Mouse (Mus musculus): ENCODE data around the gene Hexb.

DNA sequence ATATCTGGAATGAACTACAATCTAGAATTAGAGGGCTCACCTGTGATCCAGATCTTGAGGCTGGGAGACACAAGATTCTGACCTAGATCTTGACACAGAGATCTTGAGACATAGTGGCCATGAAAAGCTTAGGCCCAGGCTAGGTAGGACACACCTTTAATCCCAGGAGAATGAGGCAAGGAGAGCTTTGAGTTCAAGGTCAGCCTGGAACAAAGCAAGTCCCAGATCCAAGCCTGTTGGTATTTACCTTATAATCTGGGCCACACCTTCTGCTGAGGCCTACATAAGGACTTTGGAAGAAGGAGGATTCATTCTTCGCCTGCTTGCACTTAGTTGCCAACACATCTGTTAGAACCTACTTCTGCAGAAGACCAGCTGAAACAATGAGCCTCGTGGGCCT lies 966 bp upstream of the Hexb start:
- TF ChIP-seq CTCF (IDR thresholded peaks at IDR 0.05; ENCODE audit: low read depth, low read length): no peak
- no peak for TF ChIP-seq POLR2A (IDR thresholded peaks at IDR 0.05; ENCODE audit: insufficient read depth, low read length)

Data from ES-Bruce4 (cell line).